In genomic region chr9:108809723-108810122, GRCm38 (mm10) we compare ENCODE assay signal across 10 mouse cellular contexts. TPM values are rescaled to one million over a fixed set of nuclear protein-coding genes. Genes with fewer than 3 reads are reported as not detected.
DNase-seq lines count a peak whose midpoint lies in the region; ATAC-seq and TF ChIP-seq lines count a peak whose summit lies in the region.
"Had no signal": no experiment of that assay in that cellular context is flagged by ENCODE, and none has a peak within 500 bp of the region (broad histone marks: within the 10 kb centered on the region; RNA-seq: fewer than 3 reads in every experiment).

No protein-coding gene starts in this region.

- no peak overlapping the region for H3K27ac ChIP-seq in embryonic facial prominence, embryonic 12.5 days
- no peak overlapping the region for H3K27ac ChIP-seq in embryonic facial prominence, embryonic 10.5 days (replicated peaks)
- no peak overlapping the region for H3K27ac ChIP-seq in kidney, postnatal 0 days
- H3K27ac ChIP-seq in bone marrow macrophage, adult 2 months (ENCODE audit: insufficient read depth, low read depth, low read length) = peak overlapping the region; percentile 84
- H3K27ac ChIP-seq in liver, embryonic 12.5 days = no peak overlapping the region

- TF ChIP-seq POLR2A in bone marrow macrophage, adult 2 months (IDR thresholded peaks at IDR 0.05; ENCODE audit: borderline replicate concordance, low read depth, low read length) = no peak

- H3K4me3 ChIP-seq in embryonic facial prominence, embryonic 12.5 days = no peak overlapping the region
- H3K4me3 ChIP-seq in embryonic facial prominence, embryonic 10.5 days = no peak overlapping the region
- no peak overlapping the region for H3K4me3 ChIP-seq in kidney, postnatal 0 days (replicated peaks; ENCODE audit: low read depth, low read length)
- no peak overlapping the region for H3K4me3 ChIP-seq in bone marrow macrophage, adult 2 months (ENCODE audit: insufficient read depth, low read length)
- no peak overlapping the region for H3K4me3 ChIP-seq in liver, embryonic 12.5 days

- TF ChIP-seq CTCF in kidney, postnatal 0 days (IDR thresholded peaks at IDR 0.05; ENCODE audit: low read depth) = no peak
- TF ChIP-seq CTCF in bone marrow macrophage, adult 2 months (IDR thresholded peaks at IDR 0.05; ENCODE audit: low read depth, low read length) = no peak

- H3K27me3 ChIP-seq in embryonic facial prominence, embryonic 12.5 days = no peaks in the 10 kb centered on the region
- H3K27me3 ChIP-seq in embryonic facial prominence, embryonic 10.5 days (replicated peaks; ENCODE audit: low read depth, poor library complexity, severe bottlenecking) = no peaks in the 10 kb centered on the region
- no peaks in the 10 kb centered on the region for H3K27me3 ChIP-seq in kidney, postnatal 0 days (ENCODE audit: insufficient read depth, low read length)
- no peaks in the 10 kb centered on the region for H3K27me3 ChIP-seq in liver, embryonic 12.5 days (replicated peaks)
- H3K27me3 ChIP-seq: Patski had no signal

- peaks cover 10% of the 10 kb centered on the region for H3K4me1 ChIP-seq in embryonic facial prominence, embryonic 12.5 days
- H3K4me1 ChIP-seq in embryonic facial prominence, embryonic 10.5 days = peaks cover 23% of the 10 kb centered on the region
- peaks cover 7% of the 10 kb centered on the region; the same call in 1 of the 2 replicates for H3K4me1 ChIP-seq in kidney, postnatal 0 days (replicated peaks; ENCODE audit: insufficient read depth, low read length)
- peaks cover 14% of the 10 kb centered on the region for H3K4me1 ChIP-seq in bone marrow macrophage, adult 2 months (ENCODE audit: control insufficient read depth, insufficient read depth, low read length)
- peaks cover 51% of the 10 kb centered on the region for H3K4me1 ChIP-seq in liver, embryonic 12.5 days

- peaks cover 60% of the 10 kb centered on the region for H3K36me3 ChIP-seq in embryonic facial prominence, embryonic 12.5 days
- peaks cover 67% of the 10 kb centered on the region for H3K36me3 ChIP-seq in embryonic facial prominence, embryonic 10.5 days (replicated peaks)
- H3K36me3 ChIP-seq in kidney, postnatal 0 days (ENCODE audit: insufficient read depth, low read length) = peaks cover 42% of the 10 kb centered on the region
- H3K36me3 ChIP-seq in liver, embryonic 12.5 days = peaks cover 62% of the 10 kb centered on the region

- ATAC-seq in embryonic facial prominence, embryonic 12.5 days (ENCODE audit: insufficient number of reproducible peaks, insufficient read depth, low FRiP score, low TSS enrichment) = no peak
- no peak for ATAC-seq in kidney, postnatal 0 days (replicated peaks; ENCODE audit: low FRiP score, low read depth)
- ATAC-seq in liver, embryonic 12.5 days = no peak
- ATAC-seq: Patski had no signal

- H3K9me3 ChIP-seq in embryonic facial prominence, embryonic 12.5 days = no peaks in the 10 kb centered on the region
- H3K9me3 ChIP-seq in embryonic facial prominence, embryonic 10.5 days = no peaks in the 10 kb centered on the region
- H3K9me3 ChIP-seq in kidney, postnatal 0 days (replicated peaks; ENCODE audit: low read length) = no peaks in the 10 kb centered on the region
- H3K9me3 ChIP-seq in liver, embryonic 12.5 days (replicated peaks) = no peaks in the 10 kb centered on the region

- H3K4me2 ChIP-seq in embryonic facial prominence, embryonic 12.5 days (replicated peaks) = no peak overlapping the region
- H3K4me2 ChIP-seq in kidney, postnatal 0 days (ENCODE audit: low read length) = peak overlapping the region; percentile 6; the same call in 1 of the 2 replicates
- peak overlapping the region; percentile 99; the same call in 1 of the 2 replicates for H3K4me2 ChIP-seq in liver, embryonic 12.5 days

- intact Hi-C loops in left cerebral cortex, postnatal 25 days (cut with DNase I) = no loop called here

- no peak for DNase-seq in embryonic facial prominence, embryonic 10.5 days (ENCODE audit: low spot score)
- DNase-seq in kidney, postnatal 0 days (ENCODE audit: low spot score) = no peak
- DNase-seq in kidney, postnatal 14 days = no peak
- no peak for DNase-seq in adrenal gland, postnatal 4 days (ENCODE audit: low spot score in 2 of 2)
- DNase-seq in left cerebral cortex, postnatal 25 days (ENCODE audit: low spot score in 2 of 2) = no peak
- DNase-seq: embryo, embryonic 11 days had no signal

- 79% methylated on average over 6 of the region's 6 CpGs for WGBS in embryonic facial prominence, embryonic 12.5 days
- 80% methylated on average over 6 of the region's 6 CpGs for WGBS in embryonic facial prominence, embryonic 10.5 days
- WGBS in kidney, postnatal 0 days = 71% methylated on average over 6 of the region's 6 CpGs
- WGBS in liver, embryonic 12.5 days (ENCODE audit: insufficient replicate concordance) = 37% methylated on average over 6 of the region's 6 CpGs

- H3K9ac ChIP-seq in embryonic facial prominence, embryonic 12.5 days = 0 out of 2 replicates have a peak overlapping the region, but pooled peaks have one; percentile 88
- no peak overlapping the region for H3K9ac ChIP-seq in kidney, postnatal 0 days (ENCODE audit: low read depth, low read length)
- peak overlapping the region; percentile 93; the same call in 1 of the 2 replicates for H3K9ac ChIP-seq in liver, embryonic 12.5 days

RNA-seq across cellular contexts. Expression of gene Nckipsd, which starts 1.6 kb away (rescaled TPM):
- 24.2 and 25.7 TPM in 2 replicates for polyA plus RNA-seq in embryonic facial prominence, embryonic 12.5 days (2016; fragmentation: Nextera tagmentation; extraction: Ambion mirVana)
- polyA plus RNA-seq in embryonic facial prominence, embryonic 10.5 days (2016; fragmentation: Nextera tagmentation; extraction: Ambion mirVana) = 14.8 and 15.0 TPM in 2 replicates
- 11.3 and 13.6 TPM in 2 replicates for polyA plus RNA-seq in kidney, postnatal 0 days (2015; fragmentation: Nextera tagmentation; extraction: Ambion mirVana)
- 25.6 and 29.0 TPM in 2 replicates for polyA plus RNA-seq in bone marrow macrophage, adult 2 months (2012; ENCODE audit: insufficient read depth, insufficient read length, missing spikeins)
- polyA plus RNA-seq in liver, embryonic 12.5 days (2016; fragmentation: Nextera tagmentation; extraction: Ambion mirVana) = 5.6 and 9.1 TPM in 2 replicates
- total RNA-seq in adrenal gland, postnatal 4 days (2021) = 10 to 100 TPM; 10.9 to 14.5 TPM
- total RNA-seq in left cerebral cortex, postnatal 25 days (2021) = 10 to 100 TPM; 54.4 to 60.5 TPM

RNA-seq across cellular contexts. Expression of gene Celsr3, which starts 16.4 kb away (rescaled TPM):
- polyA plus RNA-seq in embryonic facial prominence, embryonic 12.5 days (2016; fragmentation: Nextera tagmentation; extraction: Ambion mirVana) = 1.2 and 2.1 TPM in 2 replicates
- polyA plus RNA-seq in embryonic facial prominence, embryonic 10.5 days (2016; fragmentation: Nextera tagmentation; extraction: Ambion mirVana) = 1.6 and 1.7 TPM in 2 replicates
- polyA plus RNA-seq in kidney, postnatal 0 days (2015; fragmentation: Nextera tagmentation; extraction: Ambion mirVana) = 0.06 and 0.11 TPM in 2 replicates
- polyA plus RNA-seq in bone marrow macrophage, adult 2 months (2012; ENCODE audit: insufficient read depth, insufficient read length, missing spikeins) = 2.1 and 2.2 TPM in 2 replicates
- 0.13 and 0.15 TPM in 2 replicates for polyA plus RNA-seq in liver, embryonic 12.5 days (2016; fragmentation: Nextera tagmentation; extraction: Ambion mirVana)
- 10 to 100 TPM; 11.0 to 13.6 TPM for total RNA-seq in adrenal gland, postnatal 4 days (2021)
- total RNA-seq in left cerebral cortex, postnatal 25 days (2021) = 10 to 100 TPM; 46.8 to 61.9 TPM

RNA-seq across cellular contexts. Expression of gene Ip6k2, which starts 26.1 kb away (rescaled TPM):
- 145 and 147 TPM in 2 replicates for polyA plus RNA-seq in embryonic facial prominence, embryonic 12.5 days (2016; fragmentation: Nextera tagmentation; extraction: Ambion mirVana)
- 94.0 and 103 TPM in 2 replicates for polyA plus RNA-seq in embryonic facial prominence, embryonic 10.5 days (2016; fragmentation: Nextera tagmentation; extraction: Ambion mirVana)
- polyA plus RNA-seq in kidney, postnatal 0 days (2015; fragmentation: Nextera tagmentation; extraction: Ambion mirVana) = 74.6 and 79.5 TPM in 2 replicates
- 37.3 and 40.7 TPM in 2 replicates for polyA plus RNA-seq in bone marrow macrophage, adult 2 months (2012; ENCODE audit: insufficient read depth, insufficient read length, missing spikeins)
- polyA plus RNA-seq in liver, embryonic 12.5 days (2016; fragmentation: Nextera tagmentation; extraction: Ambion mirVana) = 15.7 and 20.3 TPM in 2 replicates
- total RNA-seq in adrenal gland, postnatal 4 days (2021) = 100 to 1,000 TPM; 124 to 130 TPM
- 100 to 1,000 TPM; 152 to 153 TPM for total RNA-seq in left cerebral cortex, postnatal 25 days (2021)

RNA-seq across cellular contexts. Expression of gene Slc26a6, which starts 43.4 kb away (rescaled TPM):
- 20.5 and 22.5 TPM in 2 replicates for polyA plus RNA-seq in embryonic facial prominence, embryonic 12.5 days (2016; fragmentation: Nextera tagmentation; extraction: Ambion mirVana)
- 13.3 and 14.0 TPM in 2 replicates for polyA plus RNA-seq in embryonic facial prominence, embryonic 10.5 days (2016; fragmentation: Nextera tagmentation; extraction: Ambion mirVana)
- polyA plus RNA-seq in kidney, postnatal 0 days (2015; fragmentation: Nextera tagmentation; extraction: Ambion mirVana) = 10.7 and 12.8 TPM in 2 replicates
- 19.0 and 20.8 TPM in 2 replicates for polyA plus RNA-seq in bone marrow macrophage, adult 2 months (2012; ENCODE audit: insufficient read depth, insufficient read length, missing spikeins)
- polyA plus RNA-seq in liver, embryonic 12.5 days (2016; fragmentation: Nextera tagmentation; extraction: Ambion mirVana) = 6.9 and 9.0 TPM in 2 replicates
- total RNA-seq in adrenal gland, postnatal 4 days (2021) = 10 to 100 TPM; 11.4 to 11.9 TPM
- total RNA-seq in left cerebral cortex, postnatal 25 days (2021) = 10 to 100 TPM; 18.4 to 19.1 TPM
